Mouse (Mus musculus) ES-E14 (cell line): ENCODE data around the gene N4bp2l2. TPM values are rescaled to one million over a fixed set of nuclear protein-coding genes. Genes with fewer than 3 reads are reported as not detected.
"Not testable (repeated sequence)": the region's sequence is repeated elsewhere in the genome, so short reads cannot be mapped to it uniquely, and the experiment has no call there.

Experiments
- DNase-seq: peaks from one replicate; pipeline ENCODE4 v3.0.0-alpha.2; 2013; ENCODE audit warnings: low read depth, low spot score
- H3K27ac ChIP-seq: 2 replicates; pipeline ENCODE4 v1.5.1; 2012; ENCODE audit warnings: low read depth, mild to moderate bottlenecking, low read length, moderate library complexity, mixed read lengths; ENCODE audit not compliant: poor library complexity, insufficient read depth, severe bottlenecking
- H3K36me3 ChIP-seq: 2 replicates; pipeline ENCODE4 v1.6.1; 2012; ENCODE audit warnings: mild to moderate bottlenecking, low read length, moderate library complexity, mixed read lengths; ENCODE audit not compliant: control insufficient read depth, poor library complexity, insufficient read depth, severe bottlenecking
- H3K4me1 ChIP-seq, 2 experiments: fragments of 150-350 bp in 1 of 2; sonication (generic) in 1 of 2; 2 replicates each; pipeline ENCODE4 v1.6.1; 2012; ENCODE audit warnings: low read length in 2 of 2, mild to moderate bottlenecking in 1 of 2, mixed read lengths in 1 of 2; ENCODE audit not compliant: control insufficient read depth in 2 of 2, insufficient read depth in 2 of 2, poor library complexity in 1 of 2
- H3K4me3 ChIP-seq, 2 experiments: fragments of 150-350 bp in 1 of 2; sonication (generic) in 1 of 2; 2 replicates each; pipeline ENCODE4 v1.5.1; 2012; ENCODE audit warnings: low read length in 2 of 2, low read depth in 1 of 2, mild to moderate bottlenecking in 1 of 2, mixed read lengths in 1 of 2; ENCODE audit not compliant: insufficient read depth in 1 of 2, poor library complexity in 1 of 2, severe bottlenecking in 1 of 2
- H3K9ac ChIP-seq: 2 replicates; pipeline ENCODE4 v1.6.1; 2012; ENCODE audit warnings: low read depth, mild to moderate bottlenecking, low read length, mixed read lengths; ENCODE audit not compliant: poor library complexity, insufficient read depth, severe bottlenecking
- H3K9me3 ChIP-seq: fragments of 150-350 bp; sonication (generic); 2 replicates; pipeline ENCODE4 v1.6.1; 2012; ENCODE audit warnings: low read depth, mild to moderate bottlenecking, low read length; ENCODE audit not compliant: control insufficient read depth, insufficient read depth
- CHD2 ChIP-seq: IDR thresholded peaks from 2 replicates; pipeline ENCODE4 v1.6.1; 2014; ENCODE audit warnings: mild to moderate bottlenecking, low read depth, low read length, inconsistent platforms
- HCFC1 ChIP-seq: IDR thresholded peaks from 2 replicates; pipeline ENCODE4 v1.6.1; 2012; ENCODE audit warnings: low read length, inconsistent platforms, borderline replicate concordance; ENCODE audit not compliant: insufficient read depth
- MAFK ChIP-seq: IDR thresholded peaks from 2 replicates; pipeline ENCODE4 v1.6.1; 2014; ENCODE audit warnings: mild to moderate bottlenecking, low read depth, low read length, inconsistent platforms; ENCODE audit not compliant: insufficient read depth
- ZC3H11A ChIP-seq: IDR thresholded peaks from 2 replicates; pipeline ENCODE4 v1.6.1; 2012; ENCODE audit warnings: low read depth, mild to moderate bottlenecking, inconsistent platforms, low read length, borderline replicate concordance
- ZNF384 ChIP-seq: IDR thresholded peaks from 2 replicates; pipeline ENCODE4 v1.6.1; 2012; ENCODE audit warnings: low read depth, low read length, inconsistent platforms
- in situ Hi-C, 2 experiments: fragments of 600-800 bp; cut with MboI; formaldehyde crosslinking; loops; one replicate each; pipeline ENCODE4 v1.15.1; 2025; ENCODE audit warnings: low sequenced_read_pairs in 2 of 2, inconsistent platforms in 1 of 2; ENCODE audit not compliant: unreplicated experiment in 2 of 2
- total RNA-seq: library from RNA; depleted of rRNA; stranded (reverse); fragments of 300-350 nt; gene quantifications from 2 replicates; pipeline ENCODE4 v1.2.3, GENCODE M21; 2012; rRNA removed

The N4bp2l2 gene
- total RNA-seq: 55.6 and 58.4 TPM in 2 replicates

GRCm38 (mm10) chr5:150666133-150666739, at the start of gene N4bp2l2:
N4bp2l2 (minus strand) TSS chr5:150666183.
- in situ Hi-C loops, H3K9me3 ChIP-seq, DNase-seq, H3K36me3 ChIP-seq, H3K4me1 ChIP-seq: not testable (repeated sequence)
- H3K27ac ChIP-seq: peak within 1 kb of the TSS; percentile 92
- peak within 1 kb of the TSS; percentile 97 for H3K9ac ChIP-seq
- peak within 1 kb of the TSS; percentile 87 to 90 for H3K4me3 ChIP-seq

DNA sequence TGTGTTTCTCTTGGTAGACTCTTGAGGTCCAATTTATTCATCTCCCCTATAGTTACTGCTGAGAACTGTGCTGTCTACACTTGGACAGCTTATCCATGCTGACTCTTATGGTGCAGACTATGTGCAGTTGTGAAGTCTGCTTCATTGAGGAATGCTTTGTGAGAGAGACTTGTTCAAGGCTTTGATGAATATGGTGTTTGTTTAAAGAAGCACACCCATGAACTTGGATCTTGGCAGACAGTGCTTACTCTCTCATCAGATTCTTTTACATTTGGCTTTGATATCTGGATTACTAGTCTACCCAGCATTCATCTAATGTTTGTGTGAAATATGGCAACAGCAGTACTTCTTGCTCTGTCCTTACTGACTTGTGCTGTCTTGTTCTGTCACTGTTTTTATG, 47.4 kb upstream of the N4bp2l2 start:
- DNase-seq: no peak
- in situ Hi-C loops: no loop called here
- Histone ChIP-seq H3K27ac (no peak overlapping the region), H3K4me3 (no peak overlapping the region), H3K36me3 (no peaks in the 10 kb centered on the region), H3K9me3 (no peaks in the 10 kb centered on the region), H3K9ac (no peak overlapping the region), H3K4me1 (no peaks in the 10 kb centered on the region)
- TF ChIP-seq MAFK (no peak), ZC3H11A (no peak), CHD2 (no peak), HCFC1 (no peak), ZNF384 (no peak)

GRCm38 (mm10) chr5:150711503-150711902, 45.5 kb upstream of the N4bp2l2 start:
- no peak for TF ChIP-seq CHD2
- no peak for TF ChIP-seq MAFK
- no peak for TF ChIP-seq ZC3H11A
- TF ChIP-seq ZNF384: no peak
- no peak for TF ChIP-seq HCFC1
- DNase-seq: no peak
- Histone ChIP-seq H3K36me3 (no peaks in the 10 kb centered on the region), H3K9me3 (no peaks in the 10 kb centered on the region), H3K27ac (no peak overlapping the region), H3K9ac (no peak overlapping the region), H3K4me3 (no peak overlapping the region), H3K4me1 (peaks cover 0 to 3% of the 10 kb centered on the region in 2 experiments; a peak in 1 of 4 replicates)
- in situ Hi-C loops: no loop called here

DNA sequence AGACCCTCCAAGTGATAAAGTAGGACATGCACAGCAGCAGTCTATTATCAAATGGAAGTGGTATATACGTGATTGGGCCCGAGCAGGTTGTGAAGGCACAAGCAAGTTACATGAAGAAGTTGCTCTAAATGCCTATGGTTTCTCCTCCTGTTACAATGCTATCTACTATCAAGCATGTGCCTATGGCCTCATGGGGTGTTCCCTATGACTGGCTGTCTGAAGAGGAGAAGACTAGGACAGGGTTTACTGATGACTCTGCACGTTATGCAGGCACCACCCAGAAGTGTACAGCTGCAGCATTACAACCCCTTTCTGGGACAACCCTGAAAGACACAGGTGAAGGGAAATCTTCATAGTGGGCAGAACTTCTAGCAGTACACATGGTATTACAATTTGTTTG, 41.2 kb upstream of the N4bp2l2 start:
- H3K36me3 ChIP-seq, in situ Hi-C loops: not testable (repeated sequence)

GRCm38 (mm10) chr5:150706651-150707050, 40.7 kb upstream of the N4bp2l2 start:
- H3K9me3 ChIP-seq, H3K9ac ChIP-seq, H3K27ac ChIP-seq, H3K4me1 ChIP-seq, H3K4me3 ChIP-seq, H3K36me3 ChIP-seq, in situ Hi-C loops, DNase-seq: not testable (repeated sequence)

More for the DNA sequence above, 41.2 kb upstream of the N4bp2l2 start:
- H3K27ac ChIP-seq, H3K9ac ChIP-seq, H3K4me3 ChIP-seq, H3K4me1 ChIP-seq, DNase-seq, H3K9me3 ChIP-seq: not testable (repeated sequence)
